Mouse (Mus musculus) heart, postnatal 4 days (tissue): Measurements from ENCODE around the gene Cdh4. TPM values are rescaled to one million over a fixed set of nuclear protein-coding genes. Genes with fewer than 3 reads are reported as not detected.

Experiments
- DNase-seq: peaks from one replicate; pipeline ENCODE4 v3.0.0; 2021
- total RNA-seq, 2 experiments: library from RNA; stranded (reverse); gene quantifications; 2 replicates each; pipeline ENCODE4 v1.2.3; 2021

Cdh4 gene
- total RNA-seq, 2 experiments from 2014 or later: 2.0 to 2.2 TPM

GRCm38 (mm10) chr2:179749399-179749798 lies 307.2 kb downstream of the Cdh4 start:
- DNase-seq: no peak

DNA sequence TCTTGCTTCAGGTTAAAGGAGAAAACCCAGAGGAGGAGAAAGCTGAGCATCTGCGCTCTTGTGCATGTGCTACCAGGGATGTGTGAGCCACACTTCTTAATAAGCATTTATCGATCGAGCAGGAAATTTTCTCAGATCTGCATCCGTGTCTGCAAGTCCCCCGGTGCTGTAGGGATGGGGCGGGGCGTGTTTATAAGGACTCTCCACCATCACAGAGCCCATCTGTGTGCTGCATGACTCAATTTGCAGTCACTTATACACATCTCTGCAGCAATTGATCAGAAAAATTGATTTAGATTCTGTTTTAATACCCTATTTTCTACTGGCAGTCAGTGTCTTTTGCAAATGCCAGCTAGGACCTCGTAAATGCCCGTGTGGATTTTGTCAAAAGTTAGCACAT lies 311.6 kb downstream of the Cdh4 start:
- DNase-seq: no peak

DNA sequence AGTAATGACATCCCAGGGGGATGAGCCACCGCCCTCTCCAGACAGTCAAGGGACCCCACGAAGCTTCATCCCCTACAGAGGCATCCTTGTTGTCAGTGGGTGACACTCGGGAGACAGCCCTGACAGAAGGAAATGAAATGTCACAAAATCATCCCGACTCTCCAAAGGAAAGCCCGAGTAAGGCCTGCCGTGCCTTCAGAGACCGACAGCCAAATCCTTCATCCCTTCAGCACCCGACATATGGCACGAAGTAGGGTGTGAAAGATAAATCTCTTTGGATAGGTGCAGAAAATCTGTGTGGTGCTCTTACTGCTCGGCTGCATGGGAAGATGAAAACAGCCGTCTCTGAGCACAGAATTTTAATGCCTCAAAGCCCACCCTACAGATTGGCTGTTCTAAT lies 312.5 kb downstream of the Cdh4 start:
- no peak for DNase-seq

GRCm38 (mm10) chr2:179761718-179762441 lies 319.6 kb downstream of the Cdh4 start:
- DNase-seq: no peak

- no peak for DNase-seq
Measured at GRCm38 (mm10) chr2:179762521-179763305, 320.5 kb downstream of the Cdh4 start.

- no peak for DNase-seq
Measured at GRCm38 (mm10) chr2:179764460-179764859, 322.2 kb downstream of the Cdh4 start.

DNA sequence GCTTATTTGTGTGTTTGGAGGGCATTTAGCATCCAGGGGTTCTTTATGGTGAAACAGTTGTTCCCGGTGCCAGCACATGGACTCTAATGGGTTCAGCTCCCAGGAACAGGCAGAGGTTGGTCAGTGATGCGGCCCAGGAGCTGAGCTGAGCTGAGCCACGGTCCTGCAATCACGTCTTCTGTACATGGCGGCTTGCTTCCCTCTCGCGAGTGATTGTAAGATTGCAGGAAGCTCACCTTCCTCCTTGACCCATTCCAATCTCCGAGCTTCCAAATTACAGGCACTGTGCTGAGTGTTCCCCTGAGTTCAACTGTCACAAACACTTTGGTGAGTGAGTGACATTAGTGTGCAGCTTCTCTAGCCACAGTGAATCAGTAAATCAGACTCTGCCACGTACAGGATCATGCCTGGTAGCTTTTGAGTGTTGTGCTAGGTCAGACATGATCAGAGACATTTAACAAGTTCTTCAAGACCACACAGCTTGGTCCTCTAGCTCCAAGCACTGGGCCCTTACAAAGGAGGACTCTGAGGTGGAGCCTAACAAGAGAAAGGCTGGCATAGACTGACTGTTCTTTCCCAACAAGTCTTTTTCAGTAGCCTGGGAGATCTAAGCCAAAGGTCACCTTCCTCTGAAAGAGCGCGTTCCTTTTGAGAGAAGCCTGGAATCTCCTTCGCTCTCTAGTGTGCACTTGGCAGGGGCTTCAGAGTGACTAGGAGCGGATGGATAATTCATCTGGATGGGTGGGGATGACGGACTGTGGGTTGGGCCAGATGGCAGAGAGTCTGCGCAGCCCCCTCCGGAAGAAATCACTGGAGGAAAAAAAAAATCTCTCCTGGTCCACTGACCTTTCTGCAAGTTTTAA lies 324.7 kb downstream of the Cdh4 start:
- DNase-seq: no peak

GRCm38 (mm10) chr2:179767527-179767849 lies 325.3 kb downstream of the Cdh4 start:
- no peak for DNase-seq

GRCm38 (mm10) chr2:179769137-179769536 lies 326.9 kb downstream of the Cdh4 start:
- peak; percentile 83 for DNase-seq

- DNase-seq: no peak
Measured at GRCm38 (mm10) chr2:179769943-179770342, 327.7 kb downstream of the Cdh4 start.

- no peak for DNase-seq
Measured at GRCm38 (mm10) chr2:179774440-179775110, 332.3 kb downstream of the Cdh4 start.

DNA sequence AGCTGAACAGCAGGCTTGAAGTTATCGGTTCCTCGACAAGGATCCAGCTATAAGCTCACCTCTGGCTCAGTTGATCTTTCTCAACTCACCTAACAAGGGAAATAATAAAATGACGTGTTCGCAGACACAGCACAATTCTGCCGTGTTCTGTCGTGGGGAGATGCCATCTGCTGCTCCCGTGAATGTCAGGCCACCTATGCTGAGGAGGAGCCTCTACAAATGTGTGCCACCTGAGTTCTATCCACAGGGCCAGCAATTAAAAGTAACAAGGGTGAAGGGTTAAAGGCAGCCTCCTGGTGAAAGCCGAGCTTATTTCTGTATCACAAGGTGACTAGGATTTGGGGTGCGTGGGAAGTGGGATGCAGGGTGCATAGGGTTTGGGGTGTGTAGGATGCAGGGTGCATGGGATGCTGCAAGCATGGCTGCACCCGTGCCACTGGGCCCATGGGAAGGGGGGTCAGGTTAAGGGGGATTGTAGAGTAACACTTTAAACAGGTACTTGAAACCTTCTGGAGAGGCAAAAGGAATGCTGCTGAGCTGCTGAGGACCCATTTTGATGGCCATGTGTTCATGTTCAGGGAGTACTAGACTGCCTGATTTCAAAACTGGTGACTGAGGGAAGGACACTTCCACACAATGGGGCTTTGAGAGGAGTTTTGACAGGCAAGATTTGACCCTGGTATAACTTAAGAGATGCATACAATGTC lies 333.9 kb downstream of the Cdh4 start:
- DNase-seq: no peak

DNA sequence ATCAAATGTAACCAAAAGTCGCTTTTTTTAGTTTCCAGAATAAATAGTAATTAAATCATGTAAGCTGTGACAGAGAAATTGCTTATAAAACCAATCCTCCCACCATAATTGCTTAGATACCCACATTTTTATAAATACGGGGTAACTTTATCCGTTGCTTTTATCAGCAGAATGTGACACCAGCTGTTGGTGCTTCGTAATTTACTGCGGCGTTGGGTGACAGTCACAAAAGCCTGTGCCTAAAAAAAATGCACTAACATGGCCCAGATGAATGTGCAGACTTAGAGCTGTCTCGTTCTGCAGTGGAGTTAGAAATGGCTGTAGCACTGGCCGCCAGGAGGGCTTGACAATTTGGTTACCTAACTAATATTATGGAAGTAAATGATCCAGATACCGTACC lies 337.0 kb downstream of the Cdh4 start:
- no peak for DNase-seq

GRCm38 (mm10) chr2:179780961-179781360 lies 338.7 kb downstream of the Cdh4 start:
- no peak for DNase-seq

GRCm38 (mm10) chr2:179787256-179787655 lies 345.0 kb downstream of the Cdh4 start:
- DNase-seq: no peak

DNA sequence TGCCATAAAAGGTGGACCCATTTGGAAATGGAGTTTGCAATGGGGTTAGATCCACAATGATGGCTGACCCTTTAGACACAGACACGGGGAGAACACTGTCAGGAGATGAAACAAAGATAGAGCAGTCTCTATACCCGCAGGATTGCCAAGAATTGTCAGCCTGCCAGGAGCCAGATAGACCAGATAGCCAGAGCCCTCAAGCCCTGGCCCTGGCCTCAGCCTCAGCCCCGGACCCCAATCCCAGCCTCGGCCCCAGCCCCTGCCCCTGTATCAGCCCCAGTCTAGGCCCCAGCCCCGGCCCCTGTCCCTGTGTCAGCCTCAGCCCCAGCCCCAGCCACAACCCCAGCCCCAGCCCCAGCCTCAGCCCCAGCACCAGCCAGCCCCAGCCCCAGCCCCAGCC lies 345.6 kb downstream of the Cdh4 start:
- DNase-seq: no peak

GRCm38 (mm10) chr2:179790684-179791083 lies 348.5 kb downstream of the Cdh4 start:
- no peak for DNase-seq

GRCm38 (mm10) chr2:179792426-179793133 lies 350.3 kb downstream of the Cdh4 start:
- no peak for DNase-seq

DNA sequence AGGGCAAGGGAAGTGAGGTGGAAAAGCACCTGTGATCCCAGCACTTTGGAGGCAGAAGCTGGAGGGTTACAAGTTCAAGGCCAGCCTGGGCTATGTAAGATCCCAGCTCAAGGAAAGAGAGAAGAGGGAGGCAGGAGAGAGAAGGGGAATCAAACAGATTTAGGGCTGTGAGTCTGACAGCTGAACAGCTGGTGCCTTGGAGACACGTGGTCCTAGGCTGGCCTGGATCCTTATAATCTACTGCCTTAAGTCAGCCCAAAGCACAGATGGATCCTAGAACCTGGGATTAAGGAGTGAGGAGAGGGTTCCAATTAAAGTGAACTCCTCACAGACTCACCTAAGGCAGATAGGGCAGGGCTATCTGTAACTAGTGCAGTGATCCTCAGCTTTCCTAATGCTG lies 352.1 kb downstream of the Cdh4 start:
- no peak for DNase-seq

GRCm38 (mm10) chr2:179795452-179795851 lies 353.2 kb downstream of the Cdh4 start:
- DNase-seq: no peak

- peak; percentile 36 for DNase-seq
Measured at GRCm38 (mm10) chr2:179799906-179800532, 357.8 kb downstream of the Cdh4 start.
